Mouse (Mus musculus) lung, adult 18-20 months (tissue): Measurements from ENCODE around the gene Olfr1040.
"Not testable (repeated sequence)": the region's sequence is repeated elsewhere in the genome, so short reads cannot be mapped to it uniquely, and the experiment has no call there.

ENCODE experiments used
- DNase-seq, 2 experiments: peaks; one replicate each; pipeline ENCODE4 v3.0.0; 2022; ENCODE audit warnings: mixed read lengths in 2 of 2

Gene Olfr1040

GRCm38 (mm10) chr2:86146632-86147031 is at the start of gene Olfr1040:
Gene Olfr1040 (minus strand): TSS chr2:86146732.
- no peak for DNase-seq

GRCm38 (mm10) chr2:86195863-86196262 is 49.3 kb upstream of the Olfr1040 start:
- DNase-seq: no peak

GRCm38 (mm10) chr2:86185583-86185982 is 39.1 kb upstream of the Olfr1040 start, which contains the start of gene Olfr52:
Gene Olfr52 (minus strand): TSS chr2:86185683.
- DNase-seq: no peak

GRCm38 (mm10) chr2:86179950-86180349 is 33.4 kb upstream of the Olfr1040 start:
- DNase-seq: no peak

GRCm38 (mm10) chr2:86177720-86178119 is 31.2 kb upstream of the Olfr1040 start, which contains the start of gene Olfr1044:
Gene Olfr1044 (minus strand): TSS chr2:86177820.
- DNase-seq: no peak

GRCm38 (mm10) chr2:86175422-86175821 is 28.9 kb upstream of the Olfr1040 start:
- not testable (repeated sequence) for DNase-seq

GRCm38 (mm10) chr2:86167422-86167821 is 20.9 kb upstream of the Olfr1040 start, which contains the start of gene Olfr1043:
Gene Olfr1043 (minus strand): TSS chr2:86167522.
- DNase-seq: no peak

GRCm38 (mm10) chr2:86161738-86162137 is 15.2 kb upstream of the Olfr1040 start, which contains the start of gene Olfr1042:
Gene Olfr1042 (minus strand): TSS chr2:86161838.
- DNase-seq: no peak

GRCm38 (mm10) chr2:86135828-86136227 is 10.7 kb downstream of the Olfr1040 start, which contains the start of gene Olfr1039:
Gene Olfr1039 (minus strand): TSS chr2:86135928.
- no peak for DNase-seq
